In genomic region chr3:144079960-144080359, GRCm38 (mm10) we compare ENCODE assay signal across 17 mouse cellular contexts.
"Had no signal": no experiment of that assay in that cellular context is flagged by ENCODE, and none has a peak within 500 bp of the region (broad histone marks: within the 10 kb centered on the region; RNA-seq: fewer than 3 reads in every experiment).

No protein-coding gene starts in this region.

- ATAC-seq: liver, embryonic 12.5 days; liver, postnatal 0 days; lung, postnatal 0 days; midbrain, embryonic 13.5 days; midbrain, embryonic 15.5 days; midbrain, embryonic 16.5 days had no signal

- DNase-seq: left cerebral cortex, postnatal 4 days; liver; liver, embryonic 13.5 days; liver, postnatal 0 days; lung, adult 18-20 months; lung, adult 2 months; lung, embryonic 14.5 days; lung, postnatal 10 days; lung, postnatal 14 days; lung, postnatal 36 days; lung, postnatal 4 days; midbrain, embryonic 14.5 days had no signal
